Mouse (Mus musculus): ENCODE data around the gene Krt4.

- no peak for TF ChIP-seq EP300 (IDR thresholded peaks at IDR 0.05; ENCODE audit: insufficient read depth, low read depth, low read length)
- TF ChIP-seq POLR2A (IDR thresholded peaks at IDR 0.05; ENCODE audit: insufficient read depth, low read length): no peak
Observed at GRCm38 (mm10) chr15:101970536-101970935, 46.0 kb upstream of the Krt4 start.

Data from ES-Bruce4 (cell line).